17 mouse cellular contexts compared by ENCODE assay signal in genomic region chr1:119487917-119488590, GRCm38 (mm10). TPM values are rescaled to one million over a fixed set of nuclear protein-coding genes. Genes with fewer than 3 reads are reported as not detected.
DNase-seq lines count a peak whose midpoint lies in the region; ATAC-seq and TF ChIP-seq lines count a peak whose summit lies in the region.
"Had no signal": no experiment of that assay in that cellular context is flagged by ENCODE, and none has a peak within 500 bp of the region (broad histone marks: within the 10 kb centered on the region; RNA-seq: fewer than 3 reads in every experiment).

No protein-coding gene starts in this region.

- TF ChIP-seq POLR2A in kidney, adult 2 months (IDR thresholded peaks at IDR 0.05; ENCODE audit: low read depth, low read length), result no peak
- no peak for TF ChIP-seq POLR2A in limb, embryonic 14.5 days (IDR thresholded peaks at IDR 0.05; ENCODE audit: borderline replicate concordance, extremely low read depth, insufficient read depth, insufficient read length)

- ATAC-seq in kidney, embryonic 16.5 days (ENCODE audit: low FRiP score, low TSS enrichment), result no peak
- ATAC-seq in limb, embryonic 14.5 days (ENCODE audit: low FRiP score, low read depth), result peak; percentile 47
- no peak for ATAC-seq in intestine, embryonic 16.5 days
- ATAC-seq: liver, postnatal 0 days; midbrain, embryonic 13.5 days had no signal

- H3K27ac ChIP-seq in gastrocnemius, adult 2 months, result peak overlapping the region; percentile 24; the same call in 1 of the 2 replicates
- peak overlapping the region; percentile 35; the same call in 1 of the 2 replicates for H3K27ac ChIP-seq in kidney, embryonic 16.5 days (ENCODE audit: low read length)
- H3K27ac ChIP-seq in kidney, adult 2 months (ENCODE audit: insufficient read depth, low read depth, low read length), result no peak overlapping the region
- no peak overlapping the region; the same call in 1 of the 2 replicates for H3K27ac ChIP-seq in limb, embryonic 14.5 days (replicated peaks; ENCODE audit: low read depth, low read length)
- H3K27ac ChIP-seq in intestine, embryonic 16.5 days (ENCODE audit: low read length), result no peak overlapping the region
- H3K27ac ChIP-seq: hindbrain, embryonic 13.5 days; midbrain, embryonic 13.5 days had no signal

- H3K36me3 ChIP-seq in kidney, embryonic 16.5 days (ENCODE audit: insufficient read depth, low read length), result 0 out of 2 replicates have a peak, but pooled peaks cover 3% of the 10 kb centered on the region
- no peaks in the 10 kb centered on the region for H3K36me3 ChIP-seq in kidney, adult 2 months (ENCODE audit: control insufficient read depth, insufficient read depth, low read length)
- H3K36me3 ChIP-seq in limb, embryonic 14.5 days (ENCODE audit: control insufficient read depth, insufficient read depth, low read length), result no peaks in the 10 kb centered on the region
- H3K36me3 ChIP-seq in intestine, embryonic 16.5 days (ENCODE audit: control insufficient read depth, insufficient read depth, low read length), result no peaks in the 10 kb centered on the region; the same call in 1 of the 2 replicates
- H3K36me3 ChIP-seq: forebrain, embryonic 10.5 days; hindbrain, embryonic 13.5 days; midbrain, embryonic 13.5 days had no signal

- TF ChIP-seq CTCF in gastrocnemius, adult 2 months (IDR thresholded peaks at IDR 0.05), result no peak
- no peak for TF ChIP-seq CTCF in kidney, adult 2 months (conservative IDR thresholded peaks at IDR 0.05; ENCODE audit: insufficient read depth, insufficient read length, low read depth, low read length)

- H3K4me1 ChIP-seq in kidney, embryonic 16.5 days (ENCODE audit: insufficient read depth, low read length), result peaks cover 49% of the 10 kb centered on the region
- peaks cover 7% of the 10 kb centered on the region for H3K4me1 ChIP-seq in kidney, adult 2 months (ENCODE audit: control insufficient read depth, insufficient read depth, low read length)
- peaks cover 49% of the 10 kb centered on the region for H3K4me1 ChIP-seq in limb, embryonic 14.5 days (ENCODE audit: control insufficient read depth, insufficient read depth, low read length)
- H3K4me1 ChIP-seq in intestine, embryonic 16.5 days (ENCODE audit: control insufficient read depth, insufficient read depth, low read length), result peaks cover 36% of the 10 kb centered on the region

- no peak overlapping the region for H3K9ac ChIP-seq in kidney, embryonic 16.5 days (replicated peaks; ENCODE audit: low read length)
- no peak overlapping the region for H3K9ac ChIP-seq in limb, embryonic 14.5 days (ENCODE audit: low read depth, low read length, severe bottlenecking)
- H3K9ac ChIP-seq in intestine, embryonic 16.5 days (ENCODE audit: low read depth, low read length), result no peak overlapping the region
- H3K9ac ChIP-seq: hindbrain, embryonic 13.5 days; liver, postnatal 0 days; midbrain, embryonic 13.5 days had no signal

- 43% methylated on average over 10 of the region's 10 CpGs for WGBS in kidney, embryonic 16.5 days
- 59% methylated on average over 10 of the region's 10 CpGs for WGBS in kidney, adult 2 months
- 17% methylated on average over 5 of the region's 10 CpGs for WGBS in limb, embryonic 14.5 days
- WGBS in intestine, embryonic 16.5 days, result 52% methylated on average over 10 of the region's 10 CpGs

- no peak overlapping the region for H3K4me2 ChIP-seq in kidney, embryonic 16.5 days (replicated peaks; ENCODE audit: low read depth, low read length)
- H3K4me2 ChIP-seq in limb, embryonic 14.5 days (replicated peaks; ENCODE audit: low read depth, low read length, severe bottlenecking), result peak overlapping the region; percentile 29
- no peak overlapping the region for H3K4me2 ChIP-seq in intestine, embryonic 16.5 days (ENCODE audit: low read depth, low read length)
- H3K4me2 ChIP-seq: hindbrain, embryonic 13.5 days; midbrain, embryonic 13.5 days had no signal

- no peaks in the 10 kb centered on the region for H3K27me3 ChIP-seq in kidney, embryonic 16.5 days (ENCODE audit: insufficient read depth, low read length)
- no peaks in the 10 kb centered on the region for H3K27me3 ChIP-seq in kidney, adult 2 months (replicated peaks; ENCODE audit: control insufficient read depth, insufficient read depth, low read length)
- no peaks in the 10 kb centered on the region for H3K27me3 ChIP-seq in limb, embryonic 14.5 days (ENCODE audit: control insufficient read depth, insufficient read depth, low read length)
- H3K27me3 ChIP-seq in intestine, embryonic 16.5 days (replicated peaks; ENCODE audit: control insufficient read depth, insufficient read depth, low read length), result no peaks in the 10 kb centered on the region
- H3K27me3 ChIP-seq: hindbrain, embryonic 13.5 days; midbrain, embryonic 13.5 days had no signal

- DNase-seq in gastrocnemius, adult 2 months, result no peak
- no peak for DNase-seq in gastrocnemius, postnatal 14 days
- DNase-seq in kidney, adult 2 months, result no peak
- no peak for DNase-seq in limb, embryonic 14.5 days (ENCODE audit: low spot score)
- peak; percentile 42 to 58 for DNase-seq in thymus, postnatal 36 days
- no peak for DNase-seq in retina, embryonic 14.5 days (ENCODE audit: low spot score)
- DNase-seq: adrenal gland, postnatal 36 days; cerebellum, adult 9-11 months; kidney, adult 18-20 months; left cerebral cortex, postnatal 4 days; liver, postnatal 0 days; right cerebral cortex, postnatal 14 days had no signal

- H3K9me3 ChIP-seq in kidney, embryonic 16.5 days (ENCODE audit: low read length), result no peaks in the 10 kb centered on the region
- no peaks in the 10 kb centered on the region for H3K9me3 ChIP-seq in limb, embryonic 14.5 days (ENCODE audit: control insufficient read depth, low read length)
- no peaks in the 10 kb centered on the region for H3K9me3 ChIP-seq in intestine, embryonic 16.5 days (ENCODE audit: control insufficient read depth, low read length)
- H3K9me3 ChIP-seq: forebrain, embryonic 10.5 days; hindbrain, embryonic 13.5 days; midbrain, embryonic 13.5 days had no signal

- intact Hi-C loops in gastrocnemius, adult 2 months (cut with DNase I), result no loop called here
- intact Hi-C loops in gastrocnemius, postnatal 14 days (cut with DNase I; ENCODE audit: low total_unique reads), result no loop called here

- no peak overlapping the region for H3K4me3 ChIP-seq in gastrocnemius, adult 2 months
- H3K4me3 ChIP-seq in kidney, embryonic 16.5 days (ENCODE audit: low read length), result no peak overlapping the region
- H3K4me3 ChIP-seq in kidney, adult 2 months (ENCODE audit: insufficient read depth, low read depth, low read length), result no peak overlapping the region
- no peak overlapping the region for H3K4me3 ChIP-seq in limb, embryonic 14.5 days (replicated peaks; ENCODE audit: low read length)
- H3K4me3 ChIP-seq in intestine, embryonic 16.5 days (ENCODE audit: low read length), result no peak overlapping the region
- H3K4me3 ChIP-seq: forebrain, embryonic 10.5 days; hindbrain, embryonic 13.5 days; midbrain, embryonic 13.5 days had no signal

RNA-seq across cellular contexts. Expression of gene Ralb, which starts 16.5 kb away (rescaled TPM):
- 1 to 10 TPM; 6.7 to 7.8 TPM for total RNA-seq in gastrocnemius, adult 2 months (2021)
- 10 to 100 TPM; 17.2 to 18.9 TPM for total RNA-seq in gastrocnemius, postnatal 14 days (2021)
- polyA plus RNA-seq in kidney, embryonic 16.5 days (2015; fragmentation: Nextera tagmentation; extraction: Ambion mirVana), result 167 and 174 TPM in 2 replicates
- polyA plus RNA-seq in kidney, adult 2 months (2012; rRNA removed), result 49.8 and 54.6 TPM in 2 replicates
- polyA plus RNA-seq in limb, embryonic 14.5 days (2012; rRNA removed), result 45.3 and 49.4 TPM in 2 replicates
- 110 TPM in 2 replicates for polyA plus RNA-seq in limb, embryonic 14.5 days (2014; fragmentation: Nextera tagmentation; extraction: Ambion mirVana)
- polyA plus RNA-seq in intestine, embryonic 16.5 days (2015; fragmentation: Nextera tagmentation; extraction: Ambion mirVana), result 203 and 218 TPM in 2 replicates

RNA-seq across cellular contexts. Expression of gene Tmem185b, which starts 37.9 kb away (rescaled TPM):
- 1 to 10 TPM; 3.4 to 5.9 TPM for total RNA-seq in gastrocnemius, adult 2 months (2021)
- 1 to 10 TPM; 5.5 to 5.9 TPM for total RNA-seq in gastrocnemius, postnatal 14 days (2021)
- polyA plus RNA-seq in kidney, embryonic 16.5 days (2015; fragmentation: Nextera tagmentation; extraction: Ambion mirVana), result 32.9 and 33.1 TPM in 2 replicates
- 27.1 and 37.2 TPM in 2 replicates for polyA plus RNA-seq in kidney, adult 2 months (2012; rRNA removed)
- 23.0 and 33.2 TPM in 2 replicates for polyA plus RNA-seq in limb, embryonic 14.5 days (2012; rRNA removed)
- polyA plus RNA-seq in limb, embryonic 14.5 days (2014; fragmentation: Nextera tagmentation; extraction: Ambion mirVana), result 24.3 and 31.9 TPM in 2 replicates
- 27.2 and 27.7 TPM in 2 replicates for polyA plus RNA-seq in intestine, embryonic 16.5 days (2015; fragmentation: Nextera tagmentation; extraction: Ambion mirVana)

Comparison
In these comparisons a context has a peak if more than half of its experiments do, and no peak if none do; other contexts are left out.
1. H3K27ac ChIP-seq: peak in gastrocnemius, adult 2 months (single experiment) and kidney, embryonic 16.5 days (single experiment); none in kidney, adult 2 months (single experiment), limb, embryonic 14.5 days (single experiment) and intestine, embryonic 16.5 days (single experiment).
2. DNase-seq: peak in thymus, postnatal 36 days (2 of 2); none in gastrocnemius, adult 2 months (single experiment), gastrocnemius, postnatal 14 days (single experiment), kidney, adult 2 months (single experiment), limb, embryonic 14.5 days (single experiment) and retina, embryonic 14.5 days (single experiment).